Mouse (Mus musculus) left cerebral cortex, adult 9 months (tissue): ENCODE data around the gene Tgfa.

Experiments
- DNase-seq, 2 experiments: peaks; one replicate each; pipeline ENCODE4 v3.0.0; 2022; ENCODE audit warnings: low spot score in 2 of 2

The Tgfa gene

GRCm38 (mm10) chr6:86186106-86186955 lies 8.7 kb upstream of the Tgfa start:
- peak in 1 of 2 experiments; percentile 57 for DNase-seq

GRCm38 (mm10) chr6:86188741-86189480 lies 6.1 kb upstream of the Tgfa start:
- no peak for DNase-seq

- no peak for DNase-seq
Observed at GRCm38 (mm10) chr6:86190622-86191021, 4.4 kb upstream of the Tgfa start.

- no peak for DNase-seq
Observed at GRCm38 (mm10) chr6:86192978-86193377, 2.0 kb upstream of the Tgfa start.

GRCm38 (mm10) chr6:86193879-86194278 lies 1.1 kb upstream of the Tgfa start:
- DNase-seq = peak in 1 of 2 experiments; percentile 54

- no peak for DNase-seq
Observed at GRCm38 (mm10) chr6:86196034-86196433, 1.0 kb downstream of the Tgfa start.

GRCm38 (mm10) chr6:86197150-86197862 lies 2.3 kb downstream of the Tgfa start:
- DNase-seq = no peak

GRCm38 (mm10) chr6:86200934-86201333 lies 5.9 kb downstream of the Tgfa start:
- DNase-seq = no peak

- DNase-seq = no peak
Observed at GRCm38 (mm10) chr6:86203101-86203500, 8.1 kb downstream of the Tgfa start.

GRCm38 (mm10) chr6:86206014-86206413 lies 11.0 kb downstream of the Tgfa start:
- DNase-seq = no peak

- DNase-seq = no peak
Observed at GRCm38 (mm10) chr6:86206985-86207384, 12.0 kb downstream of the Tgfa start.

- no peak for DNase-seq
Observed at GRCm38 (mm10) chr6:86209133-86210016, 14.4 kb downstream of the Tgfa start.

GRCm38 (mm10) chr6:86210017-86210408 lies 15.0 kb downstream of the Tgfa start:
- no peak for DNase-seq

- no peak for DNase-seq
Observed at GRCm38 (mm10) chr6:86210619-86211018, 15.6 kb downstream of the Tgfa start.

- no peak for DNase-seq
Observed at GRCm38 (mm10) chr6:86211081-86211763, 16.2 kb downstream of the Tgfa start.

GRCm38 (mm10) chr6:86212871-86213640 lies 18.0 kb downstream of the Tgfa start:
- DNase-seq = no peak

- DNase-seq = no peak
Observed at GRCm38 (mm10) chr6:86218066-86218465, 23.0 kb downstream of the Tgfa start.

GRCm38 (mm10) chr6:86218739-86219138 lies 23.7 kb downstream of the Tgfa start:
- DNase-seq = no peak

GRCm38 (mm10) chr6:86219494-86219893 lies 24.5 kb downstream of the Tgfa start:
- DNase-seq = peak in 1 of 2 experiments; percentile 31

- no peak for DNase-seq
Observed at GRCm38 (mm10) chr6:86220171-86220570, 25.1 kb downstream of the Tgfa start.
